Mouse (Mus musculus) liver, adult 2 months (tissue): ENCODE results near the gene Nav2. TPM values are rescaled to one million over a fixed set of nuclear protein-coding genes. Genes with fewer than 3 reads are reported as not detected.

Source experiments
- DNase-seq: peaks from one replicate; pipeline ENCODE4 v3.0.0-alpha.2; 2011; ENCODE audit warnings: low read depth, low spot score; ENCODE audit errors: extremely low read depth
- H3K27ac ChIP-seq: fragments of 200-500 bp; replicated peaks from 2 replicates; pipeline ENCODE4 v1.5.1; 2012; ENCODE audit warnings: low read depth, mild to moderate bottlenecking, control low read depth, inconsistent platforms, low read length; ENCODE audit not compliant: insufficient read depth
- H3K27me3 ChIP-seq: fragments of 200-500 bp; 2 replicates; pipeline ENCODE4 v1.6.1; 2012; ENCODE audit warnings: mild to moderate bottlenecking, moderate library complexity, low read length, inconsistent platforms; ENCODE audit not compliant: control insufficient read depth, insufficient read depth
- H3K36me3 ChIP-seq: fragments of 200-500 bp; 2 replicates; pipeline ENCODE4 v1.6.1; 2012; ENCODE audit warnings: low read length, inconsistent platforms; ENCODE audit not compliant: control insufficient read depth, insufficient read depth
- H3K4me1 ChIP-seq: fragments of 200-500 bp; 2 replicates; pipeline ENCODE4 v1.6.1; 2011; ENCODE audit warnings: low read length; ENCODE audit not compliant: control insufficient read depth, insufficient read depth
- H3K4me3 ChIP-seq: fragments of 200-500 bp; 2 replicates; pipeline ENCODE4 v1.5.1; 2011; ENCODE audit warnings: low read depth, mild to moderate bottlenecking, control low read depth, low read length, moderate library complexity; ENCODE audit not compliant: insufficient read depth
- H3K79me2 ChIP-seq: fragments of 200-500 bp; 2 replicates; pipeline ENCODE4 v1.6.1; 2012; ENCODE audit warnings: inconsistent platforms, mild to moderate bottlenecking, low read length, moderate library complexity; ENCODE audit not compliant: control insufficient read depth, insufficient read depth
- H3K9ac ChIP-seq: fragments of 200-500 bp; 2 replicates; pipeline ENCODE4 v1.6.1; 2012; ENCODE audit warnings: low read depth, mild to moderate bottlenecking, control low read depth, inconsistent platforms, low read length
- CTCF ChIP-seq: fragments of 200-500 bp; IDR thresholded peaks from 2 replicates; pipeline ENCODE4 v1.5.1; 2011; ENCODE audit warnings: low read depth, low read length, control low read depth
- POLR2A ChIP-seq: fragments of 200-500 bp; IDR thresholded peaks from 2 replicates; pipeline ENCODE4 v1.6.1; 2011; ENCODE audit warnings: low read length, control low read depth; ENCODE audit not compliant: insufficient read depth; ENCODE audit errors: extremely low read depth
- WGBS: fragments of 180-500 bp; shearing (Covaris S2); methylation state at CpG from one replicate; pipeline ENCODE4 v1.1.7; 2018; 5-methylcytosine and 5-hydroxymethylcytosine counted together
- polyA plus RNA-seq: library from polyadenylated mRNA; depleted of rRNA; stranded (reverse); fragments of >200 nt; gene quantifications from 2 replicates; pipeline ENCODE4 v1.2.3, GENCODE M21; 2012
- total RNA-seq: library from RNA; depleted of rRNA; stranded (reverse); fragments of >200 nt; gene quantifications from 2 replicates; pipeline ENCODE4 v1.2.3, GENCODE M21; 2014

Gene Nav2
- total and polyA plus RNA-seq, 2 experiments, result 11.1 to 17.6 TPM

DNA sequence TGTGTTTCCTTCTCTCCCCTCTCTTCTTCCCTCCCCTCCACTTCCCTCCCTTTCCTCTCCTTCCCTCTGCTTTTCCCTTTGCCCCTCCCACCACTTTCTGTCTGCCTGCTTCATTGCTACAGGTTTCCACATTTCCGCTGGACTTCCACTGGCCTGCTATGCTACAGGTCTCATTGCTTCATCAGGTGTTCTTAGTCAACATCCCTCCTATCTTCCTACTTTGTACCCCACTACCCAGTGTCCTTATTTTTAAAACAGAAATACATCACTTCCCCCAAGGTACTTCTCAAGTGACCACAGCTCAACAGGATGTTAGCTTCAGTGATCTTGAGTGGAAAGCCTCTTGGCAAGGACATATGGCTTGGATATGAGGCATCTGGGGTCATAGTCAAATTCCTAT, 158.3 kb downstream of the Nav2 start:
- Histone ChIP-seq H3K79me2 (no peaks in the 10 kb centered on the region), H3K36me3 (no peaks in the 10 kb centered on the region), H3K4me1 (no peaks in the 10 kb centered on the region), H3K27ac (no peak overlapping the region), H3K4me3 (no peak overlapping the region), H3K27me3 (no peaks in the 10 kb centered on the region), H3K9ac (no peak overlapping the region)
- no peak for DNase-seq
- TF ChIP-seq POLR2A, result no peak
- no peak for TF ChIP-seq CTCF
- WGBS, result 92% methylated on average over 1 of the region's 1 CpGs

DNA sequence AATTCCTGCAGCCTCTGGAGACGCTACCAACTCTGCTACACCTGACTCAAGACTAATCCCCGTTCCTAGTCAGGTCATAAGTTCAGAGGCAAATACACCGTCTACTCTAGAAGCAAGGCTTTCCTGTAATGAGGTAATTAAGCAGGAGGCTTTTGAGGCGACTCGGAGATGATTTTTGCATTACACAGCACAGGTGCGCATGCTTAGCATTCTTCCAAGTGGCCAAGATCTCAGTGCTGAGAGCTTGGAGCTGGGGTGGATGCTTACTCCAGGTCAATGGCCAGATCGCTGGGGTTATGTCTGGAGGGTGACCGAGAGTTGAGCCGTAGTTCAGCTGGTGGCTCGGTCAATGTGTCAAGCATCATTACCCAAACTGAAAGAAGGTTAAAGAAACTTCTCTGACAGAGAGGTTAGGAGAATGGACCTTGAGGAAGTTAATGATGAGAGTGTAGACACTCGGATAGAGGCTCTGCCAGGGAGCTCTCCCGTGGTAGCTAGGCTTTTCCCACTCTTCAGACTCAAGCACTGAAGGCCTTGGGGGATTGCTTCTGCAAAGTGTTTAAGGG, 161.0 kb downstream of the Nav2 start:
- Histone ChIP-seq H3K27ac (no peak overlapping the region), H3K79me2 (no peaks in the 10 kb centered on the region), H3K27me3 (no peaks in the 10 kb centered on the region), H3K4me1 (no peaks in the 10 kb centered on the region), H3K9ac (no peak overlapping the region), H3K36me3 (no peaks in the 10 kb centered on the region), H3K4me3 (no peak overlapping the region)
- TF ChIP-seq CTCF, result no peak
- 81% methylated on average over 12 of the region's 12 CpGs for WGBS
- DNase-seq, result peak; percentile 28

DNA sequence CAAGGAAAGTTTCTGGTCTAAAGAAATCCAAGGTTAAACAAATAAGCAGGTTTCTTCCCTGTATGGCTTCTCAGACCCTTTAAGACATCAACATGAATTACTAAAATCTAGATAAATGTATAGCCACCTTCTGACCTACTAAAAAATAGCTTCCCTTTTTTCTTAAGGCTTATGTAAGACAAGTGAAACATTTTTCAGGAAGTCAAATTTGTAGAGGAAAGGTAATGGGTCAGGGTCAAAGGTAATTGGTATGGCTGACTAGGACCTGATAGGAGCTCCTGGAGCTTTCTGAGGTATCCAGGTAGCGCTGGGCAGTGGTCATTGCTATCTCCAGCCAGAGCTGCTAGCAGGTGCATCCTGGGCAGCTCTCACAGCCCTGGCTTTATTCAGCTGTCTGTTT, 162.1 kb downstream of the Nav2 start:
- Histone ChIP-seq H3K79me2 (no peaks in the 10 kb centered on the region), H3K27me3 (0 out of 2 replicates have a peak, but pooled peaks cover 2% of the 10 kb centered on the region), H3K4me3 (no peak overlapping the region), H3K27ac (no peak overlapping the region), H3K9ac (no peak overlapping the region), H3K4me1 (no peaks in the 10 kb centered on the region), H3K36me3 (no peaks in the 10 kb centered on the region)
- 72% methylated on average over 1 of the region's 1 CpGs for WGBS
- no peak for TF ChIP-seq CTCF
- no peak for TF ChIP-seq POLR2A
- no peak for DNase-seq

DNA sequence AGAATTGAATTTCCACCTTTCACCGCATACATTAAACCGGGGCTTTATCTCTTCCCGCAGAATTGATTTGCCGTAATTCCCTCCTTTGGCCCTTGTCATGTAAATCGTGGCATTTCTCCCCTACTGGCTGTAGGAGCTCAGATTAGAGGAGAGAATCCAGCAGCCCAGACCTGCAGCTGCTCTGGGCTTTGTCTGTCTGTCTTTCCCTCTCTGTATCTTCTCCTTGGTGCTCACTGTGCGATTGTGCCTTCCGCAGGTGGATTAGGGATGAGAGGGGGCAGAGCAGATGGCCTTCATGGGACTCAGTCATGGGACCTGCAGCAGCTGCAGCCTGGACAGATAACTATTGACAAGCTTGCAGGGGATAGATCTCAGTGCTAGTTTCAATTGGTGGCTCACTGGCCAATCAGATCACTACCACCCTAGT, 162.6 kb downstream of the Nav2 start:
- Histone ChIP-seq H3K4me3 (no peak overlapping the region), H3K27me3 (0 out of 2 replicates have a peak, but pooled peaks cover 2% of the 10 kb centered on the region), H3K9ac (no peak overlapping the region), H3K4me1 (no peaks in the 10 kb centered on the region), H3K36me3 (no peaks in the 10 kb centered on the region), H3K27ac (no peak overlapping the region), H3K79me2 (no peaks in the 10 kb centered on the region)
- no peak for DNase-seq
- WGBS, result 43% methylated on average over 7 of the region's 7 CpGs
- TF ChIP-seq POLR2A (no peak), CTCF (no peak)

DNA sequence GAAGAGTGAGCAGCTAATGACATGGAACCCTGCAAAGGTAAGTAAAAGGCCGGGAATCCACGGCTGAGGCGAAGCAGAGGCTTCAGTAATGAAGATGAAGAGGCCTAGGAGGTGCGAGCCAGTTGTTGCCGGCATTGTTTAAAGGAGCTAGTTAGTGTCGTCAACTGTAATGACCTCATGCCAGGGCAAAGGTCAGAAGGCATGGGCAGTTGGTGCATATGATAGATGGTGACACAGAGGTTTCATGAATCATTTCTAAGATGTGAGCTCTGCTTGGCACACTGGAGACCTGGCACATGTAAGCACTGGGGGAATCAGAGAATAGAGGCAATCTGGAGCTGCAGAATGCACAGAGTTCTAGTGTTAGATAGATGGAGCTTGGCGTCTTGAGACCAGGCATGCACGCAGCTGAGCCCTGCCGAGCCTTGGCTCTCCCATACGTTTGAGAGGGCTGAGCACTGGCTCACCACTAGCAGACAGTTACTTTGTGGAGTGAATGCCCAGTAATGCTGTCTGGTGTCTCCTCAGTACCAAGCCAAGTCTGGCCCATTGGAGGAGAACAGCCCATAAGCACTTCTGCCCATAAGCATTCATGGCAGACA, 166.9 kb downstream of the Nav2 start:
- no peak overlapping the region for H3K9ac ChIP-seq
- no peak for DNase-seq

DNA sequence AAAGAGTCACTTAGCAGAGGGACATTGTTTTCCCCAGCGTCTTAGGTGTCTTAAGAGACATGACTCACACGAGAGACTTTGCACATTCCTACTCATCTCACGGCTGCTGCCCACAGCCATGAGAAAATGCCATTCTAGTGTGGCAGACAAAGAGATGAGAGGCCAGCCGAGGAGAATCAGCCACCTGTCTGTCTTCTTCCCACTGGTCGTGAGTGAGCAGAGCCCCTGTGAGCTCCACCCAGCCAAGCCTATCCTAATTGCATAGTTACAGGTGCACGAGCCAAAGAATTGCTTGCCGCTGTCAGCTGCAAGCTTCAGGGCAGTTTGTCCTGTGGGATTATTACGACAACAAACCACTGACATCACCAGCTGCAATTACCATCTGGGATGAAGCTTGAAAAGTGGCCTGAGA, 167.8 kb downstream of the Nav2 start:
- H3K9ac ChIP-seq, result no peak overlapping the region
- WGBS, result 72% methylated on average over 8 of the region's 8 CpGs
- H3K36me3 ChIP-seq, result no peaks in the 10 kb centered on the region
- no peak overlapping the region for H3K4me3 ChIP-seq
- H3K4me1 ChIP-seq, result no peaks in the 10 kb centered on the region
- TF ChIP-seq POLR2A (no peak), CTCF (no peak)
- no peak for DNase-seq
- H3K27me3 ChIP-seq, result 0 out of 2 replicates have a peak, but pooled peaks cover 2% of the 10 kb centered on the region
- no peaks in the 10 kb centered on the region for H3K79me2 ChIP-seq
- H3K27ac ChIP-seq, result no peak overlapping the region

More for the DNA sequence above, 166.9 kb downstream of the Nav2 start:
- Histone ChIP-seq H3K36me3 (no peaks in the 10 kb centered on the region), H3K27ac (no peak overlapping the region), H3K4me1 (no peaks in the 10 kb centered on the region), H3K4me3 (no peak overlapping the region), H3K27me3 (0 out of 2 replicates have a peak, but pooled peaks cover 2% of the 10 kb centered on the region), H3K79me2 (no peaks in the 10 kb centered on the region)
- TF ChIP-seq CTCF, result no peak
- no peak for TF ChIP-seq POLR2A
- WGBS, result 65% methylated on average over 10 of the region's 10 CpGs
